Mouse (Mus musculus) spleen, adult 2 months (tissue): ENCODE measurements around the gene Cyp2g1.

ENCODE experiments used
- CTCF ChIP-seq: fragments of 200-500 bp; IDR thresholded peaks from 2 replicates; pipeline ENCODE4 v1.5.1; 2011; ENCODE audit warnings: mild to moderate bottlenecking, inconsistent platforms; ENCODE audit not compliant: insufficient read depth, insufficient read length, insufficient replicate concordance; ENCODE audit errors: extremely low read depth
- POLR2A ChIP-seq: fragments of 200-500 bp; IDR thresholded peaks from 2 replicates; pipeline ENCODE4 v1.6.1; 2011; ENCODE audit warnings: low read depth, low read length, inconsistent platforms

DNA sequence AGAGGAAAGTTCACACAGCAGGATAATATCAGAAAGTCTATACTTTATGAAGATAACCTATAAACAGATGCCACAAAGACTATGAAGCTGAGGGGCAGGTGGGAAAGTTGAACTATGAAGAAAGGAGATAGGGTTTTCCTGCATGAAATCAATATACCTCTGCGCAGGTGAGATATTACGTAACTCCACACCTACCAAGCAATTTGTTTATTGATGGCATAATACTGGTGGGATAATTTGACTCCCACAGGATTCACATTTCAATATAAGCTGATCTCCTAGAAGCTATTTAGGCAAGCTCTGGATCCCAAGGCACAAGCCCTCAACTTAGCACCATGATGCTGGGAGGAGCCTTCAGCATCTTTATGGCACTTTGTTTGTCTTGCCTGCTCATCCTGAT lies at the start of gene Cyp2g1:
- no peak for TF ChIP-seq POLR2A
- no peak for TF ChIP-seq CTCF
